Mouse (Mus musculus) small intestine, adult 2 months (tissue): ENCODE data around the gene Abhd16a. TPM values are rescaled to one million over a fixed set of nuclear protein-coding genes. Genes with fewer than 3 reads are reported as not detected.
A peak's percentile ranks its signal among the peaks of the same experiment; 100 is the strongest.

Experiments used
- H3K27ac ChIP-seq: fragments of 200-500 bp; 2 replicates; pipeline ENCODE4 v1.5.1; 2012; ENCODE audit warnings: low read depth, low read length, control low read depth, inconsistent platforms; ENCODE audit not compliant: insufficient read depth
- H3K27me3 ChIP-seq: fragments of 200-500 bp; 2 replicates; pipeline ENCODE4 v1.6.1; 2012; ENCODE audit warnings: mild to moderate bottlenecking, moderate library complexity, low read length, inconsistent platforms; ENCODE audit not compliant: control insufficient read depth, insufficient read depth
- H3K36me3 ChIP-seq: fragments of 200-500 bp; 2 replicates; pipeline ENCODE4 v1.6.1; 2012; ENCODE audit warnings: mild to moderate bottlenecking, low read length, control low read depth, inconsistent platforms; ENCODE audit not compliant: control insufficient read depth, insufficient read depth
- H3K4me1 ChIP-seq: fragments of 200-500 bp; 2 replicates; pipeline ENCODE4 v1.6.1; 2012; ENCODE audit warnings: low read length, inconsistent platforms, mixed read lengths; ENCODE audit not compliant: control insufficient read depth, insufficient read depth, insufficient read length
- H3K4me3 ChIP-seq: fragments of 200-500 bp; 2 replicates; pipeline ENCODE4 v1.5.1; 2012; ENCODE audit warnings: low read depth, mild to moderate bottlenecking, control low read depth, inconsistent platforms, low read length, moderate library complexity
- CTCF ChIP-seq: fragments of 200-500 bp; IDR thresholded peaks from 2 replicates; pipeline ENCODE4 v1.5.1; 2012; ENCODE audit warnings: low read depth, mild to moderate bottlenecking, control low read depth, inconsistent platforms, low read length, moderate library complexity, mixed read lengths; ENCODE audit not compliant: insufficient replicate concordance, insufficient read length; ENCODE audit errors: extremely low read depth
- POLR2A ChIP-seq: fragments of 200-500 bp; IDR thresholded peaks from 2 replicates; pipeline ENCODE4 v1.6.1; 2012; ENCODE audit warnings: low read depth, mild to moderate bottlenecking, control low read depth, inconsistent platforms, low read length, moderate library complexity
- WGBS: fragments of 180-500 bp; shearing (Covaris S2); methylation state at CpG from one replicate; pipeline ENCODE4 v1.1.7; 2018; 5-methylcytosine and 5-hydroxymethylcytosine counted together
- polyA plus RNA-seq: library from polyadenylated mRNA; depleted of rRNA; stranded (reverse); fragments of >200 nt; gene quantifications from 2 replicates; pipeline ENCODE4 v1.2.3, GENCODE M21; 2012

Gene Abhd16a
- polyA plus RNA-seq, 1 experiment: 183 TPM

DNA sequence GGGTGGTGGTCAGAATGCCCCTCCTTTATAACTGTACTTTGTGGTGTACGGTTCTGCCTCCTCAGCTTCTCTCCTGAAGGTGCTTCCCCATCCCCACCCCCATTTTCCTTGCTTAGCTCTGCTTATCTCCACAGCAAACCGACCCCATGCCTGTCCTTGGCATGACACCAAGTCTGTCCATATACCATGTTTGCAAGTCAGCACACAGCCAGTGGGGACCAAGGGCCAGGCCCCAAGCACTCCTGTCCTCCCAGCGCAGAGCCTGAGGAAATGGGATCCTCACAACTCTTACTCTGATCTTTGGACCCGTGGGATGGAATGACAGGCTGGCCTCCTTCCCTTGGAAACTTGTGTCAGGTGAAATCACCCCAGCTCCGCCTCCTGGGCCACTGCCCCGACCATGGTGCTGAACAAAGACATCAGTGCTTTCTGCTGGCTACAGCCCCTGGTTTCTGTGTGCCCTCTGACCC is 14.2 kb downstream of the Abhd16a start:
- Histone ChIP-seq H3K36me3 (peaks cover 40% of the 10 kb centered on the region), H3K27ac (peak overlapping the region; percentile 35; the same call in 1 of the 2 replicates), H3K4me1 (peaks cover 24% of the 10 kb centered on the region), H3K4me3 (no peak overlapping the region), H3K27me3 (no peaks in the 10 kb centered on the region)
- WGBS: 20% methylated on average over 6 of the region's 6 CpGs
- TF ChIP-seq CTCF (no peak), POLR2A (no peak)

DNA sequence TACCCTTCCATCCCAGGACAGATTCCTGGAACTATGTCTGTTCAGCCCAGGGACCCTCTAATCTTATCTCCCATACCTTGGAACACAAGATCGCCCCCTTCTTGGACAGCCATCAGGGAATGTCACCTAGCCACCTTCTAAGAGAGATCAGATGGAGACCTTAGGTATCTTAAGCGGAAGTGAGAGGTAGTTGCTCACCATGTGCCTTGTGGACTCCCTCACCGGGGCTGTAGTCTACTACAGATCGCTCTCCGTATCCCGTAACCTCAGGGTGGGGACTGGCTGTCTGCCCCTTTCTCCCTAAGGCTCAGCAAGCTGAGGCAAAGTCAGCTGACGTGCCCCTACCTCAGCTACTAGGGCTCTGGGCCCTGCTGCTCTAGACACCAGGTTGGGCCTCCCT is 15.0 kb downstream of the Abhd16a start:
- Histone ChIP-seq H3K36me3 (peaks cover 34% of the 10 kb centered on the region), H3K4me3 (no peak overlapping the region), H3K4me1 (peaks cover 24% of the 10 kb centered on the region), H3K27me3 (no peaks in the 10 kb centered on the region), H3K27ac (no peak overlapping the region)
- TF ChIP-seq CTCF: no peak
- TF ChIP-seq POLR2A: no peak
- 96% methylated on average over 7 of the region's 7 CpGs for WGBS

DNA sequence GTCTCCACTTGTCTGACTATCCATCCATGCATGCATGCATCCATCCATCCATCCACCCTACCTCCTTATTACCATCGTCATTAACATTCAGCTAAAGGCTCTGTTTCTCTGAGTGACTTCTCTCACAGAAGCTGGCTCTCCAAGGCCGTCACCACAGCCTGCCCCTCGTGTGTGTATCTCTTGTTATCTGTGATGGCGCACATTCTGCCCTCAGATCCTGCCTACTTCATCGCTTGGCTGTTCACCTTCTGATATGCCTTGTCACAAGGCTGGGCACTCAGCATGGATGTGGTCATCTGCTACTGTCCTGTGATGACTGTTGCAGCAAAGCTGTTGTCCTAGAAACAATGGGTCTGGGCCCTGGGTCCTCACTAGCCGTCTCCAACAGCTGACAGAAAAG is 15.7 kb downstream of the Abhd16a start:
- Histone ChIP-seq H3K4me3 (no peak overlapping the region), H3K27ac (no peak overlapping the region), H3K27me3 (no peaks in the 10 kb centered on the region), H3K4me1 (peaks cover 21% of the 10 kb centered on the region), H3K36me3 (peaks cover 30% of the 10 kb centered on the region)
- WGBS: 87% methylated on average over 6 of the region's 6 CpGs
- TF ChIP-seq POLR2A (no peak), CTCF (no peak)

DNA sequence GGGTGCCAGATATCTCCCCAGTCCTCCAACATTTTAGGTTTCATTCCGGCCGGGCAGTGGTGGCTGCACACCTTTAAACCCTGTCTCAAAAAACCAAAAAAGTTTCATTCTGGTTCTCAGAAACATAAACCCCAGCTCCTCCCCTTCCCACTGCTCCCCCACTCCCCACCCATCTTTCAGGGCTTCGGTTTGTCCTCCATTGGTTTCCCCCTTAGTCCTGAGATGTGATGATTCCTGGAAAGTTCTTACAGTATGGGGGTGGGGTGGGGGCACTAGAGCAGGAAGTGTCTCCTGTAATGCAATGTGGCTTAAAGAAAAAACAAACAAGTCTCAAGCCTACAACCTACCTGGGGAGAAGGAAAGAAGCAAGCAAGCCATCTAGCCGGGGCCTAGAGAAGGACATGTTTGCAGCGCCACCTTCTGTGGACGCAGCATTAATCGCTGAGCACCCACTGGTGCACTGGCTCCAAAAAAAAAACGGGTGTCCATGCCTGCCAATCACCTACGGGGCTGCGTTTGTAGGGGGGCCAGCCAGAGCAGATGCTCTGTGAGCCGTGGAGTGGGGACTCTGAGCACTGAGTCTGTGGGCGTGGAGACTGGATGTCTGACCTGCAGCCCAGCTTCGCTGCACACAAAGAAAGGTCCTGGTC is 16.8 kb downstream of the Abhd16a start:
- Histone ChIP-seq H3K36me3 (peaks cover 23% of the 10 kb centered on the region), H3K27me3 (no peaks in the 10 kb centered on the region), H3K4me1 (peaks cover 12% of the 10 kb centered on the region), H3K27ac (no peak overlapping the region), H3K4me3 (no peak overlapping the region)
- WGBS: 30% methylated on average over 13 of the region's 13 CpGs
- TF ChIP-seq CTCF (peak; percentile 53; the same call in 1 of the 2 replicates), POLR2A (no peak)

DNA sequence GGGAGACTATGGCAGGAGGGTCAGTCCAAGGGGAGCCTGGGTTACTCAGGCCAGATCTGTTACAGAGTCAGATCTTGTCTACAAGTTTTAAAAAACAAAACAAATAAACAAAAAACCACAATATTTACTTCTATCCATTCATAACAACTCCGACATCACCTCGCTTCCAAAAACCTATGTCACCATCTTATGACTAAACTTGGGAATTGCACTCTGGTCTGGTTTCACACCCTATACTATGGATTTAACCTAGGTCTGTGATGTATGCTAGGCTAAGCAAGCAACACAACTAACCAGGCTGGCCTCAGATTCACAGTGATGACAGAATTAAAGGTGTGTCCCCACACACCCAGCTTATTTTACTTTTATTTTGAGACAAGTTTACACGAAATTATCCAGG is 17.5 kb downstream of the Abhd16a start:
- Histone ChIP-seq H3K27me3 (no peaks in the 10 kb centered on the region), H3K36me3 (peaks cover 17% of the 10 kb centered on the region), H3K4me1 (peaks cover 11% of the 10 kb centered on the region), H3K4me3 (no peak overlapping the region), H3K27ac (no peak overlapping the region)
- TF ChIP-seq POLR2A: no peak
- no peak for TF ChIP-seq CTCF
- WGBS: 58% methylated on average over 3 of the region's 3 CpGs

DNA sequence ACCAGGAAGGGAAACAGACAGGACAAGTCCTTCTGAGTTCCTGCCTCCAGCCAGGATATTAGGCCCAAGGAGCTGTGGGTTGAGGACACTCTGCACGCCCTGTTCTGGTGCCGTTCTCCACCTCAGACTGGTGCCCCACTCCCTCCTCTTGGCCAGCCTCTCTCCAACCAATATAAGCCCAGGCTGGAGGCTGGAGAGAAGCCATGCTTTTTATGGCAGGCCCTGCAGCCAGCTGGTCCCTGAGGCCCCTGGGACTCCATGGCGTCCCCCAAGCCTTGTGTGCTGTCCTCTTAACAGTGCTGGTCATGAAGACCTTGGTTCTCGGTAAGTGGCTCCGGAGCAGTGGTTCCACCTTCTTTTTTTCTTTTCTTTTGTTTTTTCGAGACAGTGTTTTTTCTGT is 19.0 kb downstream of the Abhd16a start, which contains the start of gene Ly6g5c:
Gene Ly6g5c (plus strand): TSS at position 183 of the 400 bp plus-strand sequence.
- no peak within 1 kb of the TSS for H3K27ac ChIP-seq
- no peak within 1 kb of the TSS for H3K4me3 ChIP-seq
- 84% methylated on average over 6 of the region's 6 CpGs for WGBS
- peaks cover 8% of the 10 kb centered on the region; the same call in 1 of the 2 replicates for H3K4me1 ChIP-seq
- H3K36me3 ChIP-seq: peaks cover 2% of the 10 kb centered on the region; the same call in 1 of the 2 replicates
- no peak for TF ChIP-seq CTCF
- no peak for TF ChIP-seq POLR2A
- H3K27me3 ChIP-seq: no peaks in the 10 kb centered on the region

DNA sequence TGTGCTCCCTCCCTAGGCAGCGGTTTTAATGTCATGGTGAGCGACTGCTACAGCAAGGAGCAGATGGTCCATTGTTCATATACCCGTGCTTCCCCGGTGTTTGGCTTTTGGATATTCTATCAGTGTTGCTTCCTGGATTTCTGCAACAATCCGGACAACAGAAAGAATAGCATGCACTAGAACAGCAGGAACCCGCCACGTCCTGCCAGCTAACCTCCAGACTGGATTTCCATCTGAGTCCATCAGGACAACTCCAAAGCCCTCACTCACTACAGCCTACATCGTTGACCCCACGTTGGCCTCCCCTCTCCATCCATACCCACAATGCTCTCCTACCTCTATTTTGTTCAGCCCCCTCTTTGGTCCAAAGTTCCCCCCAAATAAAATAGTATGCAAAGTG is 22.7 kb downstream of the Abhd16a start:
- Histone ChIP-seq H3K27me3 (no peaks in the 10 kb centered on the region), H3K27ac (no peak overlapping the region), H3K36me3 (peaks cover 24% of the 10 kb centered on the region), H3K4me1 (no peaks in the 10 kb centered on the region), H3K4me3 (no peak overlapping the region)
- 74% methylated on average over 9 of the region's 9 CpGs for WGBS
- no peak for TF ChIP-seq CTCF
- no peak for TF ChIP-seq POLR2A
